Mouse (Mus musculus) natural killer cell, adult 2 months (primary cell): ENCODE measurements at regions not wholly inside any gene's neighbourhood (a gene's known extent, or its start where the extent isn't known, plus 50 kb on each side); places are given as distances from the start of the nearest gene placed in this dataset.
"Not testable (repeated sequence)": the region's sequence is repeated elsewhere in the genome, so short reads cannot be mapped to it uniquely, and the experiment has no call there.

Experiments
- DNase-seq, 2 experiments: peaks; one replicate each; pipeline ENCODE4 v3.0.0; 2022; ENCODE audit warnings: low spot score in 2 of 2

DNA sequence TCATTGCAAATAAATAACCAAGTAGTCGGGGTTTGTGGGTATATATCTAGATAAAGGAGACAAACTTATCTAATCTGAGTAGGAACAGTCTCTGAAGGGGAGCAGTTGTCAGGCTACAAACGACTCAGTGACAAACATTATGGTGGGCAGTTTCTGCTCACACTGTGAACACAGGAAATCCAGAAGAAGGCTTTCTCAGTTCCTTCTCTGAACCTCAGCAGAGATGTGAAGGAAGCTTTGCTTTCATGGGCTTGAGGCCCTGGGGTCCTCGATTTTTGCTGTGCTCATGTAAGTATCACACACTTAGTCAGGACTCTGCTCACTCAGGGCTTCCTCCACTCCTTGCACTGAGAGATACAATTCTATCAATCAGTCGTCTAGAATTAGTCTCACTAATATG, 994.7 kb upstream of the Foxg1 start:
- DNase-seq: no peak

DNA sequence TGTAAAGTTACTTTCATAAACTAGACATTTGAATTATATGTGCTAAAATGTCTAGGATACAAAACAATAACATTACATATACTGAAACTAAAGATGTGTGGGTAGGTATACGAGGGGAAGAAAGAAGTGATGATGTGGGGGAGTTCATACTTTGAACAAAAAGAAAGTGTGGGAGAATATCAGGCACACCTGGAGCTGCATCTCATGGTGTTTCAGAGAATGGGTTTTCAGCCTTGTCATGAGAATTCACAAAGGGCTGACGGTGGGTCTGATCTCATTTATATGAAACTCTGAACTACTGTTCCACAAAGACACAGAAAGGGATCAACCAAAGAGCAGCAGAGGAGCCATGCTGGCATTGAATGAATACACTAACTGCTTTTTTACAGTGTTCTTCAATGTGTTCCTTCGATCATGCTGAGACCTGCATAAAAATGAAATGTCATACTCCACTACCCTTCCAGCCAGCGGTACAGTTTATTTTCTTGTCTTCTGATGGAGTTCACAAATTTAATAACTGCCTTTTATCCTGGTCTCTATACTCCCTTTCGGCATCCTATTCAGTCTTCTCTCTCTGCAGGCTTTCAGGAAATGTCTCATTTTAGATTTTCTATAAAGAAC, 994.2 kb upstream of the Foxg1 start:
- DNase-seq: no peak

- no peak for DNase-seq
Observed at GRCm38 (mm10) chr12:48391008-48391407, 991.5 kb upstream of the Foxg1 start.

GRCm38 (mm10) chr12:48439333-48440046, 943.0 kb upstream of the Foxg1 start:
- no peak for DNase-seq

- not testable (repeated sequence) for DNase-seq
Observed at GRCm38 (mm10) chr12:48448719-48449118, 933.7 kb upstream of the Foxg1 start.

DNA sequence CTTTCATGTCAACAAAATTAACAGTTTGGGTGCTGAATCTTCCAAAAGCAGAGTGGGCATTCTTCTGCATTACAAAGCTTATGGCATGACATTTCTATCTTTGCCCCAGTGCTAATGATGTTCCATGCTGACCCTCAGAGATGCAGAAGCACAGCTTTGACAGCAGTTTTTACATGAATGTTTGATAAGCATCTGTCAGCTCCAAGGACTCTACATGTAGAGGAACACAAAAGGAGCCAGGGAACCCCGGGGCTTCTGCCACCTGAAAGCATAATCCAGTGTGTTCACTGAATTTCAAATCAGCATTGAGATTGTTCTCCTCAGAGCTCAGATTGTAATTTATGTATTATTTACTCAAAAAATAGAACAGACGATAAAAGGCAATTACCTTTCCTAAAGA, 920.1 kb upstream of the Foxg1 start:
- DNase-seq: no peak

GRCm38 (mm10) chr12:48500735-48501134, 881.7 kb upstream of the Foxg1 start:
- DNase-seq: no peak

GRCm38 (mm10) chr12:48511594-48511993, 870.9 kb upstream of the Foxg1 start:
- DNase-seq: no peak

DNA sequence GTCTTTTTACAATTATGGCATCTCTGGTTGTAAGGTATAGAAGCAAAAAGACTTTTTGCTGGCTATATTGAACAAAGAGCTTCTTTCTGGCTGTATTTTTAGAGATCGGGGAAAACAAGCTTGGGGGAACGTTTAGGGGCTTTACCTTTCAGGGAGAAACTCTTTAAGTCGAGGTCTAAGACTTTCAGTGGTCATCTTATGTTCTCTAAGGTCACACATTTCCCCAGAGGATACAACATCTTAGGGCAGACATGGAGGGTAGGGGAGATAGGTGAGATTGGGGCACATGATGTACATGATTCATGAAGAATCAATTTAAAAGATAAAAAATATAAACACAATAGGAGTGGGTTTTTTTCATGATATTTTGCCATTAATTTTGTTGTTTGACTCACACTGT, 870.2 kb upstream of the Foxg1 start:
- DNase-seq: no peak

GRCm38 (mm10) chr12:48521996-48522395, 860.5 kb upstream of the Foxg1 start:
- no peak for DNase-seq

DNA sequence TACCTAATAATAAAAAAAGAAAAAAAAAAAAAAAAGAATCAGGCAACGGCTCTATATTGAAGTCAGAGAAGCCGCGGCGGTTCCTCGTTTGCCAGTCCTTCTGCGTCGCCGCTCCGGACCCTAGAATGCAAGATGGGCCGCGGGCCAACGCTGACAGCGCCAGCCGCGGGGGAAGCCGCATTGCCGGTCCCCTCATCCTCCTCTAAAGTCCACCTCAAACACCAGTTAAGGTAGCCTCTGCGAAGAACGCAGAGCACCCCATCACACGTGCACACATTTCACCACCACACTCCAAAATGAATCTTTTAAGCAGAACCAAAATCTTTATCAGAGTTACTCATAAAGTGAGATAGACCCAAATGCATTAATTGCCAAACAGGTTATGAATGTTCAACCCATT, 822.8 kb upstream of the Foxg1 start:
- DNase-seq: peak in 1 of 2 experiments; percentile 1

DNA sequence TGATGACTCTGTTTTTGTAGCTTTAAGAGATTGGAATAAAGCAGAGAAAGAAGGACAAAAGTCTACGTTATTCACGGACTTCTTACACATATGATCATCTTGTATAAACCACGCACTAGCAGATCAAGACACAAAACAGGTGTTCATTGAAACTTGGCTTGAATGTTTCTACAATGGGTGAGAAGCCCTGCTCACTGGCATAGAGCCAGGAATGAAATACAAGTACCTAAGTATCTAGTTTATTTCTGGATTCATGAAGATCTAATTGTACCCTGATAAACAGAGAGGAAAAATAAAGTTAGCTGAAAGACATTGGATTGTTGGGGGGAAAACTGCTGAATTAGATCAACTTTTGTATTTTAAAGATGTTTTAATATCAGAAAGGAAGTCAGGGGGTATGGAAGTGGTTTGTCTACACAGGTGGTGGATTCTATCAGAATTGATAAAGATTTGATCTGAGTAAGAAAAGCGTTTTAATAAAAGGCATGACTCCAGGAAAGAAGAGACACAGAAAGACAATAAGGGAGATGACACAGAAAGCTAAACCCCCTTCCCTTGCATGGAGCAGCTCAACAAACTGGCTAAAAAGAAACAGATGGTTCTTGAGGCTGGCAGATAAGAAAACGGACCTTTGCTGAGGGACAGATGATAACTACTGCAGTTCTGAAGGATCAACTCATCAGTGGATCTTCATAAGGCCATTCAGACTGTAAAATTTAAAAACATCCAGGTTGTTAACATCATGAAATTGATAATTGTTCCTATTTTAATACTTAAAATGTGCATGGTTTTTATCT, 777.9 kb upstream of the Foxg1 start:
- DNase-seq: no peak

DNA sequence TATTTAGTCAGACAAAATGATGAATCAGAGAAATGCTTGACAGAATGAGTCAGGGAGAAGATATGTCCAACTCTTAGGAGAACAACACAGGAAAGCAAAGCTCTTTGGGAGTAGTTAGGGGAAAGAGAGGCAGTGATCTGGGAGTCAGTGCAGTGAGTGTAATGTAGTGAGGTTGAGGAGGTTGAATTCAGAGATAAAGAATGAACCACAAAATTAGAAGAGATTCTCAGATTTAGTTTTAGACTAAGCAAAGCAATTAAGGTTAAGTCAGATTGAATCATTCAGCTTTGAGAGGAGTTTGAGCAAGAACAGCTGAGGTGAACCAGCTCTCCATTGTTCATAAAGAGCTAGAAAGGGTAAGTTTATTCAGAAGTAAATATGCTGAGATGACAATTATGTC, 777.0 kb upstream of the Foxg1 start:
- DNase-seq: no peak

GRCm38 (mm10) chr12:48609391-48609790, 773.1 kb upstream of the Foxg1 start:
- DNase-seq: no peak

GRCm38 (mm10) chr12:48612066-48612465, 770.4 kb upstream of the Foxg1 start:
- DNase-seq: no peak

DNA sequence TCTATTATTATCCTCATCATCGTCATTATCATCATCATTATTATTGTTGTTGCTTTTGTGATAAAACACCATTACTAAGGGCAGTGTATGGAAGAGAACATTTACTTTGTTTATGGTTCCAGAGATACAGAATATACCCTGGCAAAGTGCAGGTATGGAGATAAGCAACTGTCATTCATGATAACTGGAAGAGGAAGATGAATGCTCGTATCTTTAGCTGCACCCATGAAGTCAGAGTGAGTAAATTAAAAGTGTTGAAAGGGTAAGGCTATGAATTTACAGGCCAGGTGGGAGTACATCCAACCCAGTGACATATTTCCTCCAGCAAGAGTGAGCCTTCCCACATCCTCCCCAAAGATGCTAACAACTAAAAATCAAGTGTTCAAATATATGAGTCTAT, 766.1 kb upstream of the Foxg1 start:
- DNase-seq: no peak

DNA sequence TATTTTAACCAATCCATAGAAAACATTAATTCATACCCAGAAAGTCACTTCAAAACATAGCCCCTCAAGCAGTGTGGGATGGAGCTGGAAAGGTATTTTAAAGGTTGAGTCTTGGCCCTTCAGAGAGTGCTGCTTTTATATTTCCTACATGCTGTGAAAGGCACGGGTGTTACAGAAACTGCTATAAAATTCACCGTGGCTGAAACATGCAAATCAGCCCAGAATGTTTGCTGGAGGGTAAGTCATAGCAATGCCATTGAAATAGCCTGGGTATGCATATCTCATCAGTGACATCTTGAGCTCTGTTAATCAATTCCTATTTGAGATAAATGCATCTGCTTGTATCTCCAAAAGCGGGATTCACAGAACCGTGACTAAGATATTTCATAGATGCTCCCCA, 748.9 kb upstream of the Foxg1 start:
- no peak for DNase-seq

- no peak for DNase-seq
Observed at GRCm38 (mm10) chr12:48634671-48635241, 747.7 kb upstream of the Foxg1 start.

- DNase-seq: no peak
Observed at GRCm38 (mm10) chr12:48641974-48642373, 740.5 kb upstream of the Foxg1 start.

GRCm38 (mm10) chr12:48645135-48645534, 737.3 kb upstream of the Foxg1 start:
- DNase-seq: no peak

- DNase-seq: no peak
Observed at GRCm38 (mm10) chr12:48645910-48646309, 736.5 kb upstream of the Foxg1 start.

GRCm38 (mm10) chr12:48675176-48675575, 707.3 kb upstream of the Foxg1 start:
- no peak for DNase-seq

DNA sequence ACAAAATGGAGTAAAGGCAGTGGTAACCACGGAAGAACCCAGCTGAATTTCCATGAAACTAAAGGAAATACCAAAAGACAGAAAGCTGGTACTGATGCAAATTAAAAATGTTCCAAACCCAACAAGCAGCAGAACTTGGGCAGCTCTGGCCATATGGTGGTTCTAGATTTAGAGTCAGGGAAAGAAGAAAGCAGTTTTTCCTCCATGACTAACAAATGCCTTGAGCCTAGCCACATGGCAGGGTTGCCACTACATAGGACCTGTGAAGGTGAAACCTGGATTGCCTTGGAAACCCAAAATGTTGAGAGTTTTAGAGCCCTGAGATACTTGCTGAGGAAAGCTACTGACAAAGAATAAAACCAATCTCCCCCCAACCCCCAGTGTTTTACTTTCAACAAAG, 701.5 kb upstream of the Foxg1 start:
- no peak for DNase-seq
